Mouse (Mus musculus) adrenal gland, adult 10 weeks (tissue): ENCODE measurements around the gene Pik3c2g. TPM values are rescaled to one million over a fixed set of nuclear protein-coding genes. Genes with fewer than 3 reads are reported as not detected.

Experiments
- polyA plus RNA-seq: library from polyadenylated mRNA; stranded (reverse); fragments of 350-450 nt; fragmentation: Illumina TruSeq; extraction: RNeasy Lipid Tissue Mini Kit (QIAGEN cat#74804); gene quantifications from one replicate; pipeline ENCODE4 v1.2.3, GENCODE M21; 2014; ENCODE audit warnings: low read depth, low replicate concordance

Gene Pik3c2g
- 53.1 TPM for polyA plus RNA-seq

DNA sequence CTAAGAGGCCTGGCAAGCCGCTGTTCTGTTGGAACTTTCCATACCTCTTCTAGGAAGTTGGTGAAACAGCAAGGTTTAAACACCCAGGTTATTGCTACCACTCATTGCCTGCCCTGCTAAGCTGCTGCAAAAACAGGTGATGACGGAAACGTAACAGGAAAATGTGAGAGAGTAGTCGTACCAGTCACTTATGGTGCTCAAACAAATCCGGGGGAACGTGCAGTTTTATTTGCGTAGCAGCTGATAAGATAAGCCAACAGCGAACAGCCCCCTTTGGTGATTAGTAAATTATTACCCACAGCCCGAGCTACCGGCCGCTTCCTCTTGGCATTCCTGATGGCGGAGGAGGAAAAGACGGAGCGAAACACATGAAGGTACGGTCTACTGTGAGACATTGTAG lies at the start of gene Pik3c2g:
TSS of gene Pik3c2g (plus strand) at position 330 of the 400 bp plus-strand sequence.

Other genes starting within 250 kb of the Pik3c2g start
- 0.87 TPM for gene Rergl, start 85.2 kb upstream of the Pik3c2g start, polyA plus RNA-seq